Mouse (Mus musculus) retina, postnatal 7 days (tissue): ENCODE measurements around the gene Vmn2r82.
"Not testable (repeated sequence)": the region's sequence is repeated elsewhere in the genome, so short reads cannot be mapped to it uniquely, and the experiment has no call there.

ENCODE experiments used
- DNase-seq: peaks from one replicate; pipeline ENCODE4 v3.0.0-alpha.2; 2012; ENCODE audit warnings: low read depth, low spot score

Gene Vmn2r82

GRCm38 (mm10) chr10:79356220-79356619 is at the start of gene Vmn2r82:
TSS of gene Vmn2r82 (plus strand) at chr10:79356520.
- DNase-seq, result not testable (repeated sequence)

GRCm38 (mm10) chr10:79322033-79322736 is 34.1 kb upstream of the Vmn2r82 start:
- DNase-seq, result peak; percentile 0

DNA sequence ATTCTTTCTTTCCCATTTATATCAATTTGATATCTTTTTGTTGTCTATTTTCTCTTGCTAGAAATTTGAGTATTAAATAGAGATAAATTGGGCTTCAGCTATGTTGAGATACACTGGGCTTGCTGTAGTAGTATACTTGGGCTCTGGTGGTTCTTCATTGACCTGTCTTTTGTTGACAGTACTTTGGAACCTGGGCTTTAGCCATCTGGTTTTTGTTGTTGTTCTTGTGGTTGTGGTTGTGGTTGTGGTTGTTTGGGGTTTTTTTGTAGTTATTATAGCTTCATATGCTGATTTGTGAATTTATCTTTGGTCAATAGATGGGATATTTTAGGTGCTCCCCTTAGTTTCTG is 33.6 kb upstream of the Vmn2r82 start:
- no peak for DNase-seq

DNA sequence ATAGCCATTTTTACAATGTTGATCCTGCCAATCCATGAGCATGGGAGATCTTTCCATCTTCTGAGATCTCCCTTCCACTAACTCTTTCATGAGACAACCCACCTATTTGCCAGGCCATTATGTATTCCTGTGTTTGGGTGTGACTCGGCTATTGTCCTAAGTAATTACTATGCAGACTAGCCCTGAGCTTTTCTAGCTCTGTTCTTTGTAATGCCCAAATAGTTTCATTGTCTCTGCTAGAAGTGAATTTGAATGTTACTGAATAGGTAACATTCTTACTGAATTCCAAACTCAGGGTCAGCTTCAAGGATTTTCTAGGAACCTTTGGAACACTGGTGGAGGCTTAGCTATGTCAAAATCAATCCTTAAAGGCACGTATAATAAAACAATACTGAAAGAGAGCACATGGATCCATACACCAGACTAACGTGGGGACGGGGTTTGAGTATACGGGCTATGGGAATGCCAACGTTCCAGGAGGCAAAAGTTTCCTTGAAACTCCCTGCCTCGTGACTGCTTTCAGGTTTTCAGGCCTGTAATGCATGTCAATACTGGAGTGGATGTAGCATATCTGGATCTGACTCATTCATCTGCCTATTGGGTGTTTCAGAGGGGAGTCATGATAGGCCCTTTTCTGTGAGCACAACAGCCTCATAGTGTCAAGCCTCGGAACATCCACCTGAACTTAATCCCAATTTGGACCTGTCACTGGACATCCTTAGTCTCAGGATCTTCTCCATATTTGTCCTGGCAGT is 43.8 kb downstream of the Vmn2r82 start:
- DNase-seq, result not testable (repeated sequence)

GRCm38 (mm10) chr10:79417142-79417771 is 60.9 kb downstream of the Vmn2r82 start:
- no peak for DNase-seq

GRCm38 (mm10) chr10:79417772-79418170 is 61.5 kb downstream of the Vmn2r82 start:
- not testable (repeated sequence) for DNase-seq

DNA sequence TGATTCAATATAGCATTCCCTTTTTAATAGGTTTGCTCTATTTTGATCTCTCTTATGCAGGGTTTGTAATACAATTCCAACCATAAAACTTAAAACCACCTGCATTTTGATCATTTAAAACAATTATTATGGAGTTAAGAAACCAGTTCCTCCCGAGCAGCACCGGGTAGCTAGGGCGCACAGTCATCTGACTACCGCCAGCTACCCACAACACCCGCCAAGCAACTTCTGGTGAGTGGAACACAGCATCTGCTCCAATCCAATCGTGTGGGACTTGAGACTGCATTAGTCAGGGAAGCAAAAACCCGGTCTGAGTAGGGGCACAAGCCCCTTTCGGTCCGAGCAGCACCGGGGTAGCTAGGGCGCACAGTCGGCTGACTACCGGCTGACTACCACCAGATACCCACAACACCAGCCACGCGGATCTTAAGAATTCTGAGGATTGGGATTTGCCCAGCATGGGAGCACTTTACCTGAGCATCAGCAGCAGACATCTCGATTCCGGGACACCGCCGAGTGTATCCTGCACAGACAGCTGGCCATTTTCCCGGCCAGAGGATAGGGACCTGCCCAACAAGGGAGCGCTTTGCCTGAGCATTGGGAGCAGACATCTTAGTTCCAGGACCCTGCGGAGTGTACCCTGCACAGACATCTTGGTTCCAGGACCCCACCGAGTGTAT is 79.0 kb downstream of the Vmn2r82 start:
- not testable (repeated sequence) for DNase-seq
